Comparison of ENCODE assay signal across 7 mouse cellular contexts in genomic region chr11:52370538-52370937, GRCm38 (mm10). TPM values are rescaled to one million over a fixed set of nuclear protein-coding genes. Genes with fewer than 3 reads are reported as not detected.
A peak's percentile ranks its signal among the peaks of the same experiment; 100 is the strongest.
DNase-seq lines count a peak whose midpoint lies in the region; ATAC-seq and TF ChIP-seq lines count a peak whose summit lies in the region.

No protein-coding gene starts in this region.

- ATAC-seq in embryonic facial prominence, embryonic 13.5 days (ENCODE audit: insufficient number of reproducible peaks, insufficient read depth, low FRiP score, low TSS enrichment, low read depth): peak; percentile 35; the same call in 1 of the 2 replicates
- ATAC-seq in kidney, embryonic 14.5 days (ENCODE audit: low FRiP score, low TSS enrichment): peak; percentile 32; the same call in 1 of the 2 replicates
- no peak for ATAC-seq in midbrain, postnatal 0 days (ENCODE audit: low FRiP score)

- peaks cover 35% of the 10 kb centered on the region for H3K4me1 ChIP-seq in embryonic facial prominence, embryonic 13.5 days
- no peaks in the 10 kb centered on the region for H3K4me1 ChIP-seq in kidney, embryonic 14.5 days (ENCODE audit: control insufficient read depth, insufficient read depth, low read length)
- no peaks in the 10 kb centered on the region for H3K4me1 ChIP-seq in midbrain, postnatal 0 days (ENCODE audit: insufficient read depth, low read length)

- TF ChIP-seq CTCF in midbrain, postnatal 0 days (IDR thresholded peaks at IDR 0.05): no peak

- WGBS in embryonic facial prominence, embryonic 13.5 days: 20% methylated on average over 2 of the region's 2 CpGs
- 47% methylated on average over 2 of the region's 2 CpGs for WGBS in kidney, embryonic 14.5 days
- 27% methylated on average over 2 of the region's 2 CpGs for WGBS in midbrain, postnatal 0 days

- H3K4me2 ChIP-seq in embryonic facial prominence, embryonic 13.5 days: no peak overlapping the region
- no peak overlapping the region for H3K4me2 ChIP-seq in kidney, embryonic 14.5 days (replicated peaks; ENCODE audit: low read depth, low read length)
- H3K4me2 ChIP-seq in midbrain, postnatal 0 days (ENCODE audit: low read depth, low read length, poor library complexity, severe bottlenecking): no peak overlapping the region

- H3K4me3 ChIP-seq in embryonic facial prominence, embryonic 13.5 days: no peak overlapping the region
- H3K4me3 ChIP-seq in kidney, embryonic 14.5 days (ENCODE audit: low read length): no peak overlapping the region
- no peak overlapping the region for H3K4me3 ChIP-seq in midbrain, postnatal 0 days (ENCODE audit: low read depth, low read length)

- H3K9me3 ChIP-seq in embryonic facial prominence, embryonic 13.5 days: no peaks in the 10 kb centered on the region
- H3K9me3 ChIP-seq in kidney, embryonic 14.5 days (ENCODE audit: control insufficient read depth, low read length): no peaks in the 10 kb centered on the region
- no peaks in the 10 kb centered on the region for H3K9me3 ChIP-seq in midbrain, postnatal 0 days (ENCODE audit: low read length)

- peak; percentile 41 to 53 for DNase-seq in left cerebral cortex, adult 18-20 months (ENCODE audit: low spot score in 2 of 2)
- no peak for DNase-seq in left cerebral cortex, adult 11 months (ENCODE audit: low spot score)
- DNase-seq in ZHBTc4 (ENCODE audit: low read depth, low spot score): peak; percentile 80
- peak; percentile 83 for DNase-seq in midbrain, postnatal 0 days (ENCODE audit: low spot score)
- no peak for DNase-seq in c-Kit-positive CD71-positive TER-119-positive erythroid progenitor cells, embryonic 14.5 days (ENCODE audit: low spot score)

- H3K36me3 ChIP-seq in embryonic facial prominence, embryonic 13.5 days: peaks cover 17% of the 10 kb centered on the region
- H3K36me3 ChIP-seq in kidney, embryonic 14.5 days (ENCODE audit: control insufficient read depth, insufficient read depth, low read length): peaks cover 15% of the 10 kb centered on the region
- peaks cover 5% of the 10 kb centered on the region; the same call in 1 of the 2 replicates for H3K36me3 ChIP-seq in midbrain, postnatal 0 days (ENCODE audit: insufficient read depth, low read length)

- no peak overlapping the region for H3K9ac ChIP-seq in embryonic facial prominence, embryonic 13.5 days
- H3K9ac ChIP-seq in kidney, embryonic 14.5 days (ENCODE audit: low read depth, low read length): no peak overlapping the region
- no peak overlapping the region for H3K9ac ChIP-seq in midbrain, postnatal 0 days (replicated peaks; ENCODE audit: low read length, poor library complexity, severe bottlenecking)

- H3K27ac ChIP-seq in embryonic facial prominence, embryonic 13.5 days: peak overlapping the region; percentile 65
- peak overlapping the region; percentile 21; the same call in 1 of the 2 replicates for H3K27ac ChIP-seq in kidney, embryonic 14.5 days (ENCODE audit: low read depth, low read length)
- H3K27ac ChIP-seq in midbrain, postnatal 0 days (ENCODE audit: low read depth, low read length): no peak overlapping the region

- H3K27me3 ChIP-seq in embryonic facial prominence, embryonic 13.5 days: no peaks in the 10 kb centered on the region
- H3K27me3 ChIP-seq in kidney, embryonic 14.5 days (ENCODE audit: control insufficient read depth, insufficient read depth, low read length): no peaks in the 10 kb centered on the region
- H3K27me3 ChIP-seq in midbrain, postnatal 0 days (ENCODE audit: insufficient read depth, low read length): no peaks in the 10 kb centered on the region

RNA-seq across cellular contexts. Expression of gene Vdac1, which starts 9.9 kb away (rescaled TPM):
- total RNA-seq in left cerebral cortex, adult 18-20 months (2021): 100 to 1,000 TPM; 560 to 576 TPM
- polyA plus RNA-seq in embryonic facial prominence, embryonic 13.5 days (2015; fragmentation: Nextera tagmentation; extraction: Ambion mirVana): 251 and 271 TPM in 2 replicates
- polyA plus RNA-seq in kidney, embryonic 14.5 days (2014; fragmentation: Nextera tagmentation; extraction: Ambion mirVana): 265 and 284 TPM in 2 replicates
- 337 and 343 TPM in 2 replicates for total RNA-seq in midbrain, postnatal 0 days (2014; rRNA removed)
- polyA plus RNA-seq in midbrain, postnatal 0 days (2015; fragmentation: Nextera tagmentation; extraction: Ambion mirVana): 412 and 433 TPM in 2 replicates

RNA-seq across cellular contexts. Expression of gene 9530068E07Rik, which starts 25.7 kb away (rescaled TPM):
- total RNA-seq in left cerebral cortex, adult 18-20 months (2021): 10 to 100 TPM; 57.1 to 61.6 TPM
- 198 and 229 TPM in 2 replicates for polyA plus RNA-seq in embryonic facial prominence, embryonic 13.5 days (2015; fragmentation: Nextera tagmentation; extraction: Ambion mirVana)
- 139 and 234 TPM in 2 replicates for polyA plus RNA-seq in kidney, embryonic 14.5 days (2014; fragmentation: Nextera tagmentation; extraction: Ambion mirVana)
- 125 and 127 TPM in 2 replicates for total RNA-seq in midbrain, postnatal 0 days (2014; rRNA removed)
- polyA plus RNA-seq in midbrain, postnatal 0 days (2015; fragmentation: Nextera tagmentation; extraction: Ambion mirVana): 133 and 134 TPM in 2 replicates

Comparison
In these comparisons a context has a peak if more than half of its experiments do, and no peak if none do; other contexts are left out.
1. DNase-seq: peak in left cerebral cortex, adult 18-20 months (2 of 2), ZHBTc4 (single experiment) and midbrain, postnatal 0 days (single experiment); none in left cerebral cortex, adult 11 months (single experiment) and c-Kit-positive CD71-positive TER-119-positive erythroid progenitor cells, embryonic 14.5 days (single experiment).